ENCODE assay signal across 27 mouse cellular contexts in the genomic region with DNA sequence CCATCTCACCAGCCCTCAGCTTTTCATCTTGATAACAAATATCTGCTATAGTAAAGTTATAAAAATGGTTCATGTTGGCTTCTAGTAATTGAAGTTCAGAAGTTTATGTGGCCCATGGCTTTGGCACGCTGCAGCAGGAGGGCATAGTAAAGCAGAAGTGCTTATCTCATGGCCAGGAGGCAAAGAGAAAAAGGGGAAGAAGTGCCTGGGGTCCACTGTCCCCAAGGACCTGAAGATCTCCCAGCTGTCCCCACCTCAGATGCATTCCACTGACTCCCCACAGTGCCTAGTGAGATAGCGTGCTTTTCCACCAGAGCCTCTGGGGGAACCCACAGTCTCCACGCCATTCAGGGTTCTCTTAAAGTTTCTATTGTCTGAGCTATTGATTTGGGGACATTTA. TPM values are rescaled to one million over a fixed set of nuclear protein-coding genes. Genes with fewer than 3 reads are reported as not detected.
DNase-seq lines count a peak whose midpoint lies in the region; ATAC-seq and TF ChIP-seq lines count a peak whose summit lies in the region.
"Had no signal": no experiment of that assay in that cellular context is flagged by ENCODE, and none has a peak within 500 bp of the region (broad histone marks: within the 10 kb centered on the region; RNA-seq: fewer than 3 reads in every experiment).

No protein-coding gene starts in this region.

- H3K27me3 ChIP-seq in midbrain, embryonic 14.5 days (ENCODE audit: control insufficient read depth, insufficient read depth, low read length): no peaks in the 10 kb centered on the region
- H3K27me3 ChIP-seq: embryonic facial prominence, embryonic 15.5 days; forebrain, embryonic 13.5 days; hindbrain, embryonic 15.5 days; liver, embryonic 13.5 days; neural tube, embryonic 13.5 days had no signal

- DNase-seq in B cell, adult 2 months: peak; percentile 56 to 64
- no peak for DNase-seq in ES-E14 (ENCODE audit: low read depth, low spot score)
- no peak for DNase-seq in left cerebral cortex, adult 8-10 months (ENCODE audit: low spot score in 2 of 2)
- no peak for DNase-seq in midbrain, embryonic 14.5 days
- no peak for DNase-seq in cerebellum, adult 8-10 months
- DNase-seq: adrenal gland, postnatal 10 days; cerebellum, postnatal 10 days; gastrocnemius, postnatal 10 days; heart, postnatal 4 days; left cerebral cortex, postnatal 4 days; liver, embryonic 13.5 days; lung, adult 2 months; lung, postnatal 10 days; right cerebral cortex, postnatal 25 days; spleen, adult 18-20 months; thymus, postnatal 4 days had no signal

- H3K27ac ChIP-seq in ES-E14 (ENCODE audit: insufficient read depth, low read depth, low read length, poor library complexity, severe bottlenecking): peak overlapping the region; percentile 10; the same call in 1 of the 2 replicates
- no peak overlapping the region for H3K27ac ChIP-seq in midbrain, embryonic 14.5 days (replicated peaks; ENCODE audit: low read depth, low read length)
- H3K27ac ChIP-seq: embryonic facial prominence, embryonic 15.5 days; forebrain, embryonic 13.5 days; hindbrain, embryonic 15.5 days; left cerebral cortex, adult 2 months; liver, embryonic 13.5 days; macrophage; neural tube, embryonic 13.5 days had no signal

- WGBS in midbrain, embryonic 14.5 days: 89% methylated on average over 3 of the region's 3 CpGs

- in situ Hi-C loops in ES-E14 (cut with MboI; ENCODE audit: low sequenced_read_pairs in 2 of 2, unreplicated experiment in 2 of 2): loop anchor here (10.0 to 25.0 kb wide), 2 partner anchors 166 to 169 kb away; no protein-coding TSS in a partner anchor

- no peak overlapping the region for H3K9ac ChIP-seq in ES-E14 (ENCODE audit: insufficient read depth, low read depth, low read length, poor library complexity, severe bottlenecking)
- H3K9ac ChIP-seq in midbrain, embryonic 14.5 days (replicated peaks; ENCODE audit: low read length): no peak overlapping the region
- H3K9ac ChIP-seq: embryonic facial prominence, embryonic 15.5 days; forebrain, embryonic 13.5 days; hindbrain, embryonic 15.5 days; liver, embryonic 13.5 days; neural tube, embryonic 13.5 days had no signal

- H3K4me2 ChIP-seq in midbrain, embryonic 14.5 days (ENCODE audit: low read length): no peak overlapping the region
- H3K4me2 ChIP-seq: embryonic facial prominence, embryonic 15.5 days; forebrain, embryonic 13.5 days; heart, embryonic 11.5 days; hindbrain, embryonic 15.5 days; liver, embryonic 13.5 days; midbrain, embryonic 11.5 days; neural tube, embryonic 13.5 days had no signal

- ATAC-seq in granulocyte monocyte progenitor cell, adult 5-6 weeks (replicated peaks; ENCODE audit: poor library complexity, severe bottlenecking): peak; percentile 98
- 0 out of 2 replicates have a peak, but pooled peaks have one; percentile 59 for ATAC-seq in monocyte, adult 5-6 weeks (replicated peaks; ENCODE audit: insufficient number of reproducible peaks, low FRiP score, low TSS enrichment, poor library complexity, severe bottlenecking)
- no peak for ATAC-seq in midbrain, embryonic 14.5 days (ENCODE audit: low FRiP score, low TSS enrichment)
- ATAC-seq: forebrain, embryonic 13.5 days; inflammation-experienced regulatory T-cells, adult 6 months had no signal

- no peak overlapping the region for H3K4me3 ChIP-seq in ES-E14 (ENCODE audit: insufficient read depth in 1 of 2, low read depth in 1 of 2, low read length in 2 of 2, poor library complexity in 1 of 2, severe bottlenecking in 1 of 2)
- no peak overlapping the region for H3K4me3 ChIP-seq in midbrain, embryonic 14.5 days (replicated peaks; ENCODE audit: low read depth, low read length)
- H3K4me3 ChIP-seq: embryonic facial prominence, embryonic 15.5 days; forebrain, embryonic 13.5 days; hindbrain, embryonic 15.5 days; left cerebral cortex, adult 2 months; liver, embryonic 13.5 days; neural tube, embryonic 13.5 days had no signal

- H3K4me1 ChIP-seq in ES-E14 (ENCODE audit: control insufficient read depth in 2 of 2, insufficient read depth in 2 of 2, low read length in 2 of 2, poor library complexity in 1 of 2): no peaks in the 10 kb centered on the region
- H3K4me1 ChIP-seq in midbrain, embryonic 14.5 days (ENCODE audit: control insufficient read depth, insufficient read depth, low read length): no peaks in the 10 kb centered on the region
- H3K4me1 ChIP-seq: forebrain, embryonic 13.5 days; hindbrain, embryonic 15.5 days had no signal

- H3K36me3 ChIP-seq in ES-E14 (ENCODE audit: control insufficient read depth, insufficient read depth, low read length, poor library complexity, severe bottlenecking): no peaks in the 10 kb centered on the region
- H3K36me3 ChIP-seq in midbrain, embryonic 14.5 days (ENCODE audit: control insufficient read depth, insufficient read depth, low read length): no peaks in the 10 kb centered on the region
- H3K36me3 ChIP-seq: embryonic facial prominence, embryonic 15.5 days; hindbrain, embryonic 15.5 days; liver, embryonic 13.5 days; neural tube, embryonic 13.5 days had no signal

- H3K9me3 ChIP-seq in ES-E14 (ENCODE audit: control insufficient read depth, insufficient read depth, low read depth, low read length): no peaks in the 10 kb centered on the region
- no peaks in the 10 kb centered on the region for H3K9me3 ChIP-seq in midbrain, embryonic 14.5 days (ENCODE audit: control insufficient read depth, low read length)
- H3K9me3 ChIP-seq: embryonic facial prominence, embryonic 15.5 days; forebrain, embryonic 13.5 days; hindbrain, embryonic 15.5 days; liver, embryonic 13.5 days; neural tube, embryonic 13.5 days had no signal

TF ChIP-seq in ES-E14, 5 proteins besides CTCF, POLR2A, EP300 and RAD21:
- no peak for TF ChIP-seq ZNF384 (IDR thresholded peaks at IDR 0.05; ENCODE audit: low read depth, low read length)
- no peak for TF ChIP-seq HCFC1 (IDR thresholded peaks at IDR 0.05; ENCODE audit: borderline replicate concordance, insufficient read depth, low read length)
- TF ChIP-seq ZC3H11A (IDR thresholded peaks at IDR 0.05; ENCODE audit: borderline replicate concordance, low read depth, low read length): no peak
- TF ChIP-seq CHD2 (IDR thresholded peaks at IDR 0.05; ENCODE audit: low read depth, low read length): no peak
- no peak for TF ChIP-seq MAFK (IDR thresholded peaks at IDR 0.05; ENCODE audit: insufficient read depth, low read depth, low read length)

RNA-seq across cellular contexts. Expression of gene Lrig2, which starts 6.7 kb away (rescaled TPM):
- total RNA-seq in ES-E14 (2012; rRNA removed): 21.7 and 26.7 TPM in 2 replicates
- total RNA-seq in granulocyte monocyte progenitor cell, adult 5-6 weeks (2014; fragmentation: Nextera tagmentation): 11.8 and 15.1 TPM in 2 replicates
- 24.6 and 27.2 TPM in 2 replicates for total RNA-seq in granulocyte monocyte progenitor cell, adult 5-6 weeks (2017)
- total RNA-seq in monocyte, adult 5-6 weeks (2017): 25.6 to 41.6 TPM (median 29.0 TPM) in 3 replicates
- total RNA-seq in left cerebral cortex, adult 8-10 months (2022): 10 to 100 TPM; 31.9 to 34.7 (median 33.3) TPM
- polyA plus RNA-seq in midbrain, embryonic 14.5 days (2014; fragmentation: Nextera tagmentation; extraction: Ambion mirVana): 30.3 and 44.8 TPM in 2 replicates

Comparison
In these comparisons a context has a peak if more than half of its experiments do, and no peak if none do; other contexts are left out.
1. DNase-seq: peak in B cell, adult 2 months (2 of 2); none in ES-E14 (single experiment), left cerebral cortex, adult 8-10 months (0 of 2), midbrain, embryonic 14.5 days (single experiment) and cerebellum, adult 8-10 months (single experiment).